Mouse (Mus musculus): Measurements from ENCODE around the gene Psmd8. TPM values are rescaled to one million over a fixed set of nuclear protein-coding genes. Genes with fewer than 3 reads are reported as not detected.

The Psmd8 gene
- total and polyA plus RNA-seq, 2 experiments from 2014 or later: 253 to 292 TPM

GRCm38 (mm10) chr7:29170066-29170754 is 10.3 kb downstream of the Psmd8 start, which contains the start of the genes Ggn and Spred3:
Gene Ggn (plus strand): TSS chr7:29170210.
Gene Spred3 (minus strand): TSS chr7:29170411.
- peak; percentile 50 for DNase-seq
- peaks cover 28% of the 10 kb centered on the region for H3K36me3 ChIP-seq (ENCODE audit: insufficient read depth)
- peak within 1 kb of the TSS; percentile 81 for H3K27ac ChIP-seq (ENCODE audit: low read depth, low read length)
- H3K9me3 ChIP-seq (ENCODE audit: low read length): no peaks in the 10 kb centered on the region
- no peak for TF ChIP-seq CTCF (IDR thresholded peaks at IDR 0.05; ENCODE audit: low read depth)
- peak within 1 kb of the TSS; percentile 75 for H3K4me3 ChIP-seq (ENCODE audit: low read depth, low read length)
- 1% methylated on average over 30 of the region's 30 CpGs for WGBS
- peaks cover 13% of the 10 kb centered on the region; the same call in 1 of the 2 replicates for H3K4me1 ChIP-seq (ENCODE audit: insufficient read depth)
- peak; percentile 9 for ATAC-seq
- H3K9ac ChIP-seq: peak within 1 kb of the TSS; percentile 72
- H3K4me2 ChIP-seq (ENCODE audit: low read depth): peak within 1 kb of the TSS; percentile 59
- peaks cover 39% of the 10 kb centered on the region for H3K27me3 ChIP-seq (ENCODE audit: insufficient read depth, low read length)

DNA sequence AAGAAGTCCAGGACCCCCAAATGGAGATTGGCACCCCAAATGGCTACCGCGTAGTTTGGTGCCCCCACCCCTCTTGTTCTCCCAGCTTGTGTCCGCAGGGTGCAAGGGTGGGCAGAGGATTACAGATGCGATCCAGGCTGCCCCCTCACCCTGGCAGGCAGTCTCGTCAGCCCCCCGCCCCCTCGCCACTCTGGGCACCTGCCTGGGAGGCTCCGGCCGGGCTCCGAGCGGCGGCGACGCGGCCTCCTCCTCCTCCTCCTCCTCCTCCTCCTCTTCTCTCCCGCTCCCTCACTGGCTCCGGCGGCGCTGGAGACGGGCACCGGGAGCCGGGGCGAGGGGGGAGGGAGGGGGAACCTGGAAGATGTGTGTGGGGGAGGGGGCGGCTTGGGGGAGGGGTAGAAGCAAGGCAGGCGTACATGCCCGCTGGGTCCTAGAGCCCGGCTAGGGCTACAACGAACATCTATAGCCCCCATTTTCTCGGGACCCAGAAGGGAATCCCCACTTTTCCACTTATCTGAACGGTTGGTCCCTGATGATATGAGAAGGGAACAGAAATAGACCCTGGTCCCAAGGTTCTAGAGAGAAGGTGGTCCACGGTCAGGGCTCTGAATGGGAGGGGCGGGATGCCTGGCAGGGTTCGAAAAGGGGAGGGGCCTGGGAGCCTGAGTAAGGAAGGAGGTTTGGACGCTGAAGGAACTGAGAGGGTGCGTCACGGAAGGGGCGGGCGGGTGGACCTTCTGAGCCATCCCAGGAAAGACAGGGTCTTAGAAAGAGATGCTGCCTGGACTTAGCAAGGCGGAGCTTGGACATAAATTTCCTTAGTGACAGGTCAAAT is 11.1 kb downstream of the Psmd8 start:
- Histone ChIP-seq H3K9me3 (ENCODE audit: low read length) (no peaks in the 10 kb centered on the region), H3K36me3 (ENCODE audit: insufficient read depth) (peaks cover 20% of the 10 kb centered on the region), H3K4me3 (ENCODE audit: low read depth, low read length) (peak overlapping the region; percentile 75), H3K27me3 (ENCODE audit: insufficient read depth, low read length) (peaks cover 38% of the 10 kb centered on the region), H3K9ac (peak overlapping the region; percentile 72), H3K4me2 (ENCODE audit: low read depth) (peak overlapping the region; percentile 59), H3K4me1 (ENCODE audit: insufficient read depth) (peaks cover 13% of the 10 kb centered on the region; the same call in 1 of the 2 replicates), H3K27ac (ENCODE audit: low read depth, low read length) (peak overlapping the region; percentile 81)
- no peak for TF ChIP-seq CTCF (IDR thresholded peaks at IDR 0.05; ENCODE audit: low read depth)
- WGBS: 2% methylated on average over 31 of the region's 39 CpGs
- peak; percentile 90 for DNase-seq
- ATAC-seq: peak; percentile 87

DNA sequence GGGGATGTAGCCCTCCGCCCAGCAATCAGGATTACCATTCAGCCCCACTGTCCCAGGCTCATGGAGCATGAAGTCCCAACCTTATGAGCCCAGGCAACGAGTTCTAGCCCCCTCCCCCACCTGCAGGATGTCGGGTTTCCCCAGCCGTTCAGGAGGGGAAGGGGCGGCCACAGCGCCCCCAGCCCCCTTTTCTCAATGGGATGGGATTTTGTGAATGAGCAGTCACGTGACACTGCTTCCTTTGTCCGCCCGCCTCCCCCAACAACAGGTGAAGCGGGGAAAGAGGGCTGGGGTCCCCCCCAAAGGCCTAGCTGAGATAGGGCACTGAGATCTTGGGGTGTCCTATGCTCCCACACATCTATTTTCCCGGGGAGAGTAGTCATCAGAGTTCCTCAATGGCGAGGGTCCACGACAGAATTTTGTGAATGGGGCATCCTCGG is 11.7 kb downstream of the Psmd8 start:
- peak overlapping the region; percentile 75 for H3K4me3 ChIP-seq (ENCODE audit: low read depth, low read length)
- H3K9me3 ChIP-seq (ENCODE audit: low read length): no peaks in the 10 kb centered on the region
- H3K4me2 ChIP-seq (ENCODE audit: low read depth): peak overlapping the region; percentile 59
- TF ChIP-seq CTCF (IDR thresholded peaks at IDR 0.05; ENCODE audit: low read depth): peak; percentile 20
- H3K4me1 ChIP-seq (ENCODE audit: insufficient read depth): peaks cover 13% of the 10 kb centered on the region; the same call in 1 of the 2 replicates
- peak; percentile 80 for DNase-seq
- peaks cover 14% of the 10 kb centered on the region for H3K36me3 ChIP-seq (ENCODE audit: insufficient read depth)
- H3K9ac ChIP-seq: peak overlapping the region; percentile 72
- H3K27ac ChIP-seq (ENCODE audit: low read depth, low read length): peak overlapping the region; percentile 81
- under 1% methylated on average over 14 of the region's 14 CpGs for WGBS
- peak; percentile 25; the same call in 1 of the 2 replicates for ATAC-seq
- H3K27me3 ChIP-seq (ENCODE audit: insufficient read depth, low read length): peaks cover 32% of the 10 kb centered on the region

DNA sequence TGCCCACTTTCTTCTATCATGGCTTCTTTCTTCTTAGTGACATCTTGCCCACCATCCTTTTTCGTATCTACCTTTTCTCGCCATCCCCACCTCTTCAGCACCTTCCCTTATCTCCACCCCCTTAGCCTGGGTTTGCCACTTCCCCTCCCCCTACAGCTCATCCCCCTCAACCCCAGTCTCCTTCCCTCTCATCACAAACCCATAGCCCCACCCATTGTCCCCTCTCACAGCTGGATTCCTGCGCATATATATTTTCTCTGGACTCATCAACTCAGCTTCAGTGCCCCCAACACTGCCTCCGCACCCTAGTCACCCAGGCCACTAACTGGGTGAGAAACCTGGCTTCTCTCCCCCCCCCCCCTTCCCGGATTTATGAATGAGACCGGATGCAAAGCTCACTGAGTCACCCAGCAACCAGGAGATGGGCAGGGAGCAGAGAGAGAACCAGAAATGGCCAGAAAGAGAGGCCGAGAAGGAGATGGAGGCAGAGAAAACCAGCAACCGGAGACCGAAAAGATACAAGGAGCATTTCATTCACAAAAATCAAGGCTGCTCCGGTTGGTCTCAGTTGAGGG is 12.3 kb downstream of the Psmd8 start:
- Histone ChIP-seq H3K36me3 (ENCODE audit: insufficient read depth) (peaks cover 9% of the 10 kb centered on the region; the same call in 1 of the 2 replicates), H3K27me3 (ENCODE audit: insufficient read depth, low read length) (peaks cover 26% of the 10 kb centered on the region), H3K4me1 (ENCODE audit: insufficient read depth) (peaks cover 13% of the 10 kb centered on the region; the same call in 1 of the 2 replicates), H3K27ac (ENCODE audit: low read depth, low read length) (peak overlapping the region; percentile 81), H3K4me2 (ENCODE audit: low read depth) (peak overlapping the region; percentile 59), H3K4me3 (ENCODE audit: low read depth, low read length) (peak overlapping the region; percentile 75), H3K9me3 (ENCODE audit: low read length) (no peaks in the 10 kb centered on the region), H3K9ac (peak overlapping the region; percentile 72)
- no peak for TF ChIP-seq CTCF (IDR thresholded peaks at IDR 0.05; ENCODE audit: low read depth)
- DNase-seq: no peak
- ATAC-seq: 0 out of 2 replicates have a peak, but pooled peaks have one; percentile 0
- WGBS: 5% methylated on average over 10 of the region's 10 CpGs

- WGBS: 19% methylated on average over 18 of the region's 19 CpGs
- DNase-seq: no peak
- no peaks in the 10 kb centered on the region for H3K9me3 ChIP-seq (ENCODE audit: low read length)
These were observed 12.8 kb downstream of the Psmd8 start for GRCm38 (mm10) chr7:29167656-29168055.

GRCm38 (mm10) chr7:29162750-29163525 is 17.6 kb downstream of the Psmd8 start:
- H3K4me3 ChIP-seq (ENCODE audit: low read depth, low read length): no peak overlapping the region
- WGBS: 39% methylated on average over 9 of the region's 9 CpGs
- H3K36me3 ChIP-seq (ENCODE audit: insufficient read depth): peaks cover 16% of the 10 kb centered on the region
- no peaks in the 10 kb centered on the region for H3K4me1 ChIP-seq (ENCODE audit: insufficient read depth)
- H3K27ac ChIP-seq (ENCODE audit: low read depth, low read length): no peak overlapping the region
- ATAC-seq (no peak), DNase-seq (no peak)
- no peak overlapping the region for H3K4me2 ChIP-seq (ENCODE audit: low read depth)
- TF ChIP-seq CTCF (IDR thresholded peaks at IDR 0.05; ENCODE audit: low read depth): no peak
- H3K9ac ChIP-seq: no peak overlapping the region
- no peaks in the 10 kb centered on the region for H3K9me3 ChIP-seq (ENCODE audit: low read length)
- H3K27me3 ChIP-seq (ENCODE audit: insufficient read depth, low read length): no peaks in the 10 kb centered on the region

More at GRCm38 (mm10) chr7:29167656-29168055, 12.8 kb downstream of the Psmd8 start:
- Histone ChIP-seq H3K36me3 (ENCODE audit: insufficient read depth) (peaks cover 5% of the 10 kb centered on the region), H3K4me2 (ENCODE audit: low read depth) (peak overlapping the region; percentile 59), H3K27ac (ENCODE audit: low read depth, low read length) (no peak overlapping the region), H3K4me3 (ENCODE audit: low read depth, low read length) (peak overlapping the region; percentile 75), H3K9ac (no peak overlapping the region), H3K4me1 (ENCODE audit: insufficient read depth) (peaks cover 13% of the 10 kb centered on the region; the same call in 1 of the 2 replicates), H3K27me3 (ENCODE audit: insufficient read depth, low read length) (peaks cover 21% of the 10 kb centered on the region)
- TF ChIP-seq CTCF (IDR thresholded peaks at IDR 0.05; ENCODE audit: low read depth): no peak
- no peak for ATAC-seq
